Mouse (Mus musculus): ENCODE measurements around the gene Adarb2.

DNA sequence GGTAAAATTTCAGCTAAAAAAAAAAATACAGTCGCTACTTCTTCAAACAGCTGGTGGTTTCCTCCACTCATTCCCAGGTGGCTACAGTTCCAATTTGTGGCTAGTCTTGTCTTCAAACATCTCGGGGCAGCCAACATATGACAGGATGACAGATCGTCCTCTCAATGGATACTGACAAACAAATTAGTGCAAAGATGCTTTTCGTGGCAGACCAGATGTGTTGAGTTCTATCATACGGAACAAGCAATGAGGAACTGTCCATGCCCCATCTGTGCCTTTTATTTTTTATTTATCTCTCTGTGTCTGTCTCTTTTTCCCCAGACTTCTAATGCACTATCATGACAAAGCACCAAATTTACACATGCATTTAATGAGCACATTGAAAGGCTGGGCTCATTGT, 316.5 kb downstream of the Adarb2 start:
- TF ChIP-seq POLR2A (IDR thresholded peaks at IDR 0.05; ENCODE audit: insufficient read depth, low read depth, low read length), result no peak
- TF ChIP-seq EP300 (IDR thresholded peaks at IDR 0.05; ENCODE audit: insufficient read depth, low read depth, low read length), result no peak

All from heart, adult 2 months (tissue).